Mouse (Mus musculus) MEL (cell line): ENCODE measurements at regions not wholly inside any gene's neighbourhood (a gene's known extent, or its start where the extent isn't known, plus 50 kb on each side); places are given as distances from the start of the nearest gene placed in this dataset.

ENCODE experiments used
- BHLHE40 ChIP-seq: IDR thresholded peaks from 2 replicates; pipeline ENCODE4 v1.6.1; 2012; ENCODE audit warnings: low read depth, mild to moderate bottlenecking, inconsistent platforms, low read length, improper control_type of control experiment, borderline replicate concordance
- EP300 ChIP-seq, 2 experiments: IDR thresholded peaks; 2 replicates each; pipeline ENCODE4 v1.6.1; 2011; ENCODE audit warnings: improper control_type of control experiment in 2 of 2, low read length in 2 of 2, low read depth in 1 of 2, mild to moderate bottlenecking in 1 of 2
- MAX ChIP-seq: IDR thresholded peaks from 2 replicates; pipeline ENCODE4 v1.6.1; 2011; ENCODE audit warnings: low read length, improper control_type of control experiment
- MAZ ChIP-seq: IDR thresholded peaks from 2 replicates; pipeline ENCODE4 v1.6.1; 2012; ENCODE audit warnings: low read depth, mild to moderate bottlenecking, inconsistent platforms, low read length, improper control_type of control experiment
- MEF2A ChIP-seq: IDR thresholded peaks from 2 replicates; pipeline ENCODE4 v1.6.1; 2014; ENCODE audit warnings: low read depth, mild to moderate bottlenecking, inconsistent platforms, low read length, improper control_type of control experiment; ENCODE audit not compliant: poor library complexity, insufficient replicate concordance, severe bottlenecking; ENCODE audit errors: extremely low read depth
- POLR2A ChIP-seq, 2 experiments: IDR thresholded peaks; 2 replicates each; pipeline ENCODE4 v1.6.1; 2011 to 2012; ENCODE audit warnings: low read length in 2 of 2, mild to moderate bottlenecking in 2 of 2, control low read depth in 1 of 2, improper control_type of control experiment in 1 of 2, low read depth in 1 of 2, moderate library complexity in 1 of 2; ENCODE audit not compliant: control insufficient read depth in 1 of 2, insufficient read depth in 1 of 2, poor library complexity in 1 of 2
- POLR2AphosphoS2 ChIP-seq: IDR thresholded peaks from 2 replicates; pipeline ENCODE4 v1.6.1; 2011; ENCODE audit warnings: low read length, improper control_type of control experiment
- POLR2AphosphoS5 ChIP-seq: IDR thresholded peaks from 2 replicates; pipeline ENCODE4 v1.6.1; 2012; ENCODE audit warnings: low read depth, borderline replicate concordance, mild to moderate bottlenecking, inconsistent platforms, low read length, moderate library complexity, mixed read lengths
- USF1 ChIP-seq: IDR thresholded peaks from 2 replicates; pipeline ENCODE4 v1.6.1; 2014; ENCODE audit warnings: low read depth, mild to moderate bottlenecking, inconsistent platforms, low read length, improper control_type of control experiment, moderate library complexity

DNA sequence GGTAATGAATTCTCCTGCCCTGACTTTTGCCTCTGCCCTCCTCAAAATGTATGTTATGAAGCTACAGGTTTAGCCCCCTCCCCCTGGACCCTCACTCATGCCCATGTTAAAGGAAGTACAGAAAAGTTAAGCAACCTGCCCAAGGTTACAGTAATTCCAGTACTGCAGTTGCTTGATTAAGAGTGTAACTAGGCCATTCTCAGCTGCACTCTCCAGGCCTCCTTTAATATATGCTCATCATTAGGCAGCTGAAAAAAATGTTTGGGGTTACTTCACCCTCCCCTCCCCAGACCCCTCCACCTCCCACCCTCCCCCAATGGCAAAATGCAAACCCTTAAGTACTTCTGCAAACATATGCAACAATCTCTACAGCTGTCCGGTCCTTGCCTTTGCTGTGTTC is 101.6 kb upstream of the Spred1 start:
- TF ChIP-seq EP300 (IDR thresholded peaks at IDR 0.05; ENCODE audit: low read depth in 1 of 2, low read length in 2 of 2) (no peak), POLR2AphosphoS2 (no peak), POLR2AphosphoS5 (no peak), POLR2A (IDR thresholded peaks at IDR 0.05; ENCODE audit: control insufficient read depth in 1 of 2, insufficient read depth in 1 of 2, low read depth in 1 of 2, low read length in 2 of 2, poor library complexity in 1 of 2) (no peak), MAZ (no peak), USF1 (no peak), BHLHE40 (no peak), MEF2A (no peak), MAX (no peak)
